Mouse (Mus musculus): ENCODE data around the gene Ces1f.
"Not testable (repeated sequence)": the region's sequence is repeated elsewhere in the genome, so short reads cannot be mapped to it uniquely, and the experiment has no call there.

The Ces1f gene

DNA sequence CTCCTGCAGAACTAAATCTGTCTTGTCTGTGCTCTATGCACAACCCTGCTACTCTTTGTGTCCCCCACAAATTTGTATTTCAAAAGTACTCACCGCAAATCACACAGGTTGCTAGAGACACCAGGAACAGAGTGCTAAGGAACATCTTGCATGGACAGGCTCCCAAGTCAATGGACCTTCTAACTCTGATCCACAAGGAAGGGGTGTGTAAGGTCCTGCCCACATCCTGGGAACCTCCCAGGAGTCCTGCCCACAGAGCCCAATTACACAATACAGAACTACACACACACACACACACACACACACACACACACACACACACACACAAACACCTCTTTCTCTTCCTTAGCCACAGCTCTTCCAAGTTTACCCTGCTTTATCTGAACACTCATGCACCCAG is at the start of gene Ces1f:
TSS of gene Ces1f (minus strand) at position 192 of the 400 bp plus-strand sequence.
- in situ Hi-C loops (cut with MboI; ENCODE audit: low pct_unique_long_range_greater_than_20kb in 1 of 2, low sequenced_read_pairs in 2 of 2, unreplicated experiment in 1 of 2): no loop called here

DNA sequence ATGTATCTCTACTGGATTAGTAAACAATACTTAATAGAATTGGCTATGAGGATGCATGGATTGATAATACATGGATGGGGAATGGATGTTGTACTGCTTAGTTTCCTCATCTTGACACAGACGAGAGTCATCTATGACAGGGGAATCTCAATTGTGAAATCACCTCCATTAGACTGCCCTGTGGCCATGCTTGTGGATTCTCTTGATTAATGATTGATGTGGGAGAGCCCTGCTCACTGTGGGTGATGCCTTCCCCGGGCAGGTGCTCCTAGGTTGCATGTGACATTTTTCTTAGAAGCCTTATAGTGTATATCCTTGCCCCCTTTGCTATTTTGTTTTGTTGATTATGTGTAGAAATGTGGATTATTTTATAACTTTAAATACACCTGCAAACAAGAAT is 45.6 kb upstream of the Ces1f start:
- in situ Hi-C loops (cut with MboI; ENCODE audit: low pct_unique_long_range_greater_than_20kb in 1 of 2, low sequenced_read_pairs in 2 of 2, unreplicated experiment in 1 of 2): no loop called here

DNA sequence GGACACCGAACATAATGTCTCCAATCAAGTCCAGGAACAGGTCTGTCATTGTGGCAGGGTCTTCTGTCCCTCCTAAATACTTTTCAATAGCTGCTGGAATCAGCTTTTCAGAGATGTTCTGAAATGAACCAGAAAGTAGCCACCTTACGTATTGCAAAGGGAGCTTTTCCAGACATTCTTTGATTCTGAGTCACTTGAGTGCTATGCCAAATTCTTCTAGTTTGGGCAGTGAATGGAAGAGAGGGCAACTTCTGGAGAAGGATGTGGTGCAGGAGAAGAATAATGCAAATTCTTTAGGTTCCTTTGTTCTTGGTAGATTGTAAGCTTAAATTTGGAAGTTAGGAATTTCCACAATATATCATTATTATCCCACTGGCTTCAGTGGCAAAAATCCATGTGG is 37.5 kb upstream of the Ces1f start:
- in situ Hi-C loops (cut with MboI; ENCODE audit: low pct_unique_long_range_greater_than_20kb in 1 of 2, low sequenced_read_pairs in 2 of 2, unreplicated experiment in 1 of 2): no loop called here

DNA sequence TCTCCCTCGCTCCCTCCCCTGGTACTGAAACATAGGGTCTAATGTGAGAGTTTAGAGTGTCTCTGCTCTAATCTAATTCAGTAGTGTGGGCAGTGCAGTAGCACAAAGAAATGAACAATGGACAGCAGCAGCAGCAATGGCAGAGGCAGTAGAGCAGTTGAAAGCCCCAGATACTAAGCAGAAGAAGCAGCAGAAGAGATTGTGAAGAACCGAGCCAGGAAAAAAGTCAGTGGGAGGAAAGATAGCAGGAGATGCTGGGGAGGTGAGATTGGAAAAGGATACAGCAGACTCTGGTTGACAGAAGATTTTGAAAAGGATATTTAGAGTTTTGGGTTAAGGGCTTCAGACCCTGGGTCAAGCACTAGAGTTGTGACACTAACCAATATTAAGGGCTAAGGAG is 36.0 kb upstream of the Ces1f start:
- in situ Hi-C loops (cut with MboI; ENCODE audit: low pct_unique_long_range_greater_than_20kb in 1 of 2, low sequenced_read_pairs in 2 of 2, unreplicated experiment in 1 of 2): no loop called here

DNA sequence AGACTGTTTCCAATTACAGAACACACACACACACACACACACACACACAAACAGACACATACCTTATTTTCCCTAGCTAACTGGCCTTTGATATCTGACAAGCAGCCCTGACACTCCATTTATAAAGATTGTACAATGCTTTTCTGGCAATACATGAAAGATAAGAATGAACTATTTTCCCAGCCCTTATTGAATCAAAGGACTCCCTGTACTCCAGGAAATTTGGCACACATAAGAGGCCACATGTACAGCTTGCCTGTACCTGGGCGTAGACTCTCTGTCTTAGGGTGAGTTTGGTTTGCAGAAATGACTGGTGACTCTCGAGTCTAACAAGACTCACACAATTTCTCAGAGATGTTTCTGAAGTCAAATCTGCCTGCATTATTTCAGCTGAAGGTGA is 4.3 kb upstream of the Ces1f start:
- in situ Hi-C loops (cut with MboI; ENCODE audit: low pct_unique_long_range_greater_than_20kb in 1 of 2, low sequenced_read_pairs in 2 of 2, unreplicated experiment in 1 of 2): no loop called here

DNA sequence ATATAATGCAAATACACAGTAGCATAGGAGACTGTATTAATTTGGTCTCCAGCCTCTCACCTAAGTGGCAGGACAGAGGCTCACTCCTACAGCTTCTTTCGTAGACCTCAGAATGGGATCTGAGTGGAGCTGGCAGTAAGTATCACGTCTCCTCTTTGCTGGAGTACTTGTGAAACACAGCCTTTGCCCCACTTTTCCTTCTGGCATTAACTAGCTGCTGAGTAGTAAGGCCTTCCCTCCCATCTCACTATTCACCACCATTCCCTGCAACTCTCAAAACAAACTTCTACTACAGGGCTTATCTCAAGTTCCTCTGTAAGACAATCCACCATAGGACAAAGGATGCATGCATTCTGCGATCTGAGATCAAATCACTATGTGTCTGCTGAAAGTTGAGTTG is 2.8 kb upstream of the Ces1f start:
- in situ Hi-C loops (cut with MboI; ENCODE audit: low pct_unique_long_range_greater_than_20kb in 1 of 2, low sequenced_read_pairs in 2 of 2, unreplicated experiment in 1 of 2): no loop called here

DNA sequence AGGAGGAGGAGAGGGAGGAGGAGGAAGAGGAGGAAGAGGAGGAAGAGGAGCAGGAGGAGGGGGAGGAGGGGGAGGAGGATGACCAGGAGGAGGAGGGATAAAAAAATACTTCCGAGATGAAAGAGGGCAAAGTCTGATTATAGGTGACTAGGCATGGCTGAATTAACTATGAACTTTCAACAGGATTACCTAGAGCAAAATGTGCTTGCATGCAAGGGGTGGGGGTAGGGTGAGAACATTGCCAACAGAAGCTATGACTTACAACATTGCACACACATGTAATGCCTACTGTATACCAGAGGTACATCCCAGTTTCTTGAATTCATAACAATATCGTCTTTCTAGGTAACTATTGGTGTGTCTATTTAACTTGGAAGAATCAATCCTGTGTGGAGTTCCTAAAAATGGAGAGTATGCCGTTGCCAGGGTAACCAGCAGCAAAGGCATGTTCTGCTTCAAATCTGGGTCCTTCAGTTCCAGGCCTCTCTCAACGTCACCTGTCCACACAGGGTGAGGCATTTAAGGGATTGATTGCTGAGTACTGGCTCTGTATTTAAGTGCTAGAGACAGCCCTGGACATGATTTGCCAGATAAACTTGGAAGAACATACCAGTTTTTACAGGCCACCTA is 1.3 kb downstream of the Ces1f start:
- in situ Hi-C loops (cut with MboI; ENCODE audit: low pct_unique_long_range_greater_than_20kb in 1 of 2, low sequenced_read_pairs in 2 of 2, unreplicated experiment in 1 of 2): no loop called here

DNA sequence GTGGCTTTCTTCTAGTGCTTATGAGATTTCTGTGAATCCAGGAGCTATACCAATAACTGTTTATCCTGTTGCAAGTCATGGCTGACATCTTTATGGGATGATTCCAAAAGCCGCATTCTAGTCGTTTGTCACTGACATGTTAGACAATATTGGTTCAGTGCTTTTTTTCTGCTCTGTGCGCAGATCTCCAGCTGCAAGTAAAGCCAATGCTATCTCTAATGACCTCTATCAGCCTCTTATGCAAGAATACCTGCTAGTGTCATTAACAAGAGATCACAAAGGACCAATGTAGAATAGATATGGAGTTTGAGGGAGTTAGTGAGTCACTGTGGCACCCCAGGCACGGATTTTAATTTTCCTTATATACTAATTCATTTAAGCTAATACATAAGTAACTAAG is 4.9 kb downstream of the Ces1f start:
- in situ Hi-C loops (cut with MboI; ENCODE audit: low pct_unique_long_range_greater_than_20kb in 1 of 2, low sequenced_read_pairs in 2 of 2, unreplicated experiment in 1 of 2): no loop called here

DNA sequence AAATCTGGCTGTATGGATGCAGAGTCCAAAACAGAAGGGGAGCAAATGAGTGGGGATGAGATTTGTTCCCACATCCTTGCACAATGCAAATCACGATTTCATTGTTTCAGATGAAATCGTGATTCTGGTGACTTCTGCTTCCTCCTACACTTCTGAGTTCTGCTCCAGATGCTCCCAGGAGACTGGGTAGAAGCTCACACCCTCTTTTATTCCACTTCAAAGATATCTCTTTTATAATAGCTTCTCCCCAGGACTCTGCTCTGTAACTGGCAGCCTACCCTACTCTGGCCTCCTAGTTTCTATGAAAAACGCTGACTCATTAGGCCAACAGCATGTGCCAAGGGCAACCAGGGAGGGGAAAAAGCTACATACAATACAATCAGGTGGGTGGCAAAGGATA is 6.2 kb downstream of the Ces1f start:
- in situ Hi-C loops (cut with MboI; ENCODE audit: low pct_unique_long_range_greater_than_20kb in 1 of 2, low sequenced_read_pairs in 2 of 2, unreplicated experiment in 1 of 2): no loop called here

DNA sequence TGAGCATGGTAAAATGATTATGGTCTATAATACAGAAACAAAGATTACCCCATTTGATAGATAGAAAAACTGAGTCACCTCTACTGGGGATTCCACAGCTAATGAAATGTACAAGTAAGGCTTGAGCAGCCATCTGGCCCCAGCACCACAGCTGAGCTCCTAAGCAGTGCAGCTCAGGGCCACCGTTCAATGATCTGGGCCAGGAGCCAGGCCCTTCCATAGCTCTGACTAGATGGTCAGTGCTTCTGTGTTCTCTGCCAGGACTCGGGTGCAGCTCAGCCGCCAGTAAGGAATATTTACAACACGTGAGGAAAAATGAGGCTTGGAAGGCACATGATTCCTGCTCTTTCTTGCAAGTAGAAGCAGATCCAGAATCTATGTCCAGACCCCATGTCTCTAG is 6.9 kb downstream of the Ces1f start:
- in situ Hi-C loops (cut with MboI; ENCODE audit: low pct_unique_long_range_greater_than_20kb in 1 of 2, low sequenced_read_pairs in 2 of 2, unreplicated experiment in 1 of 2): no loop called here

DNA sequence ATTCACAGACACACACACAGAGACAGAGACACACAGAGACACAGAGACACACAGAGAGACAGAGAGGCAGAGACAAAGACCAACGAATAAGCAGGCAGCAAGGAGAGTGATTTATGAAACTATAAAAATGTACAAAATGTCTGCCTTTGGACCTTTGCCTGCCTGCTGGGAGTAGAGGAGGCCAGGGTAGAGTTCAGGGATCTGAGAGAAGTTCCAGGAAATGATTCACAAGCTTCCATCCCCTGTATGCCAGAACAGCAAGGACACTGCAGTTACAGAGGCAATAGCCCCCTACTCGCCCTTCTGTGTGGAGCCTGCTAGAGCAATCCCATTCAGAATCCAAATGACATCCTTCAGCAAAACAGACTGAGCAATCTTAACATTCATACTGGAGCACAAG is 18.1 kb downstream of the Ces1f start:
- in situ Hi-C loops (cut with MboI; ENCODE audit: low pct_unique_long_range_greater_than_20kb in 1 of 2, low sequenced_read_pairs in 2 of 2, unreplicated experiment in 1 of 2): no loop called here

DNA sequence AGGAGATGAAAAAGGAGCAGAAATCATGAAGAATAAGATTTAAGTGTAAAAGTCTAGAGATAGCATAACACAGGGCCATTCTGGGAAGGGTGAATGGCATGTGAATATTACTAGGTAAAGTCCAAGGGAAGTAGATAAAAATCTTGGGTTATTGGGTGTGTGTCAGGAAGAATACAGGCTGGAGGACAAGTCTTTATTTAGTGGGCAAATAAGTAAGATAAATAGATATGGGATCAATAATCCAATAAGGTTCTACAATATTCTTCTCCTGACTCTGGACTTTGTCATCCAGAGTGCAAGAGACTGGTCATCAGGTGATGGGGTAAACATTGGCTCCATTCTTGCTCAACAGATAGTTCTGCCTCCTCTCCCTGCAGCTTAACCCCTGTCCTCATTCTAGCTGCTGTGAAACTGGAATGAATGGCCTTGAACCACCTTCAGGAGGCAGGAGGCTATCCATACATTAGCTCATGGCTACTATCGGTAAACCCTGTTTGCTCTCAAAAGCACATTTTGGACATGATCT is 27.1 kb downstream of the Ces1f start:
- in situ Hi-C loops (cut with MboI; ENCODE audit: low pct_unique_long_range_greater_than_20kb in 1 of 2, low sequenced_read_pairs in 2 of 2, unreplicated experiment in 1 of 2): no loop called here

DNA sequence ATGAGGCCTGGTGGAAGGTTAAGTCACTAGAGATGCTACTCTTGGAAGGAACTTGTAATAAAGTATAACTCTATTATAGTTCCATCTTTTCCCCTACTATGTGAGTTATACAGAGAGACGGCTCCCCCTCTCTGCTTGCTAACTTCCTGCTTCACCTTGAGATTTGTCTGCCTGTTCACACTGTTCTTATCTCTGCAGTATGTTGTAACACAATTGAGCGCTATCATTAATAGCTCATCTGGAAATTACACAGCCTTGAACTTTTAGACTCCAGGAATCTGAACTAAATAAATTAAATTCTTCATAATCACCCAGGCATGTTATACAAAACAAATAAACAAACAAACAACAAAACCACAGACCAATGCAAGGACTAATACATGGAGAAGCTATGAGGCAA is 33.5 kb downstream of the Ces1f start:
- in situ Hi-C loops (cut with MboI; ENCODE audit: low pct_unique_long_range_greater_than_20kb in 1 of 2, low sequenced_read_pairs in 2 of 2, unreplicated experiment in 1 of 2): no loop called here

DNA sequence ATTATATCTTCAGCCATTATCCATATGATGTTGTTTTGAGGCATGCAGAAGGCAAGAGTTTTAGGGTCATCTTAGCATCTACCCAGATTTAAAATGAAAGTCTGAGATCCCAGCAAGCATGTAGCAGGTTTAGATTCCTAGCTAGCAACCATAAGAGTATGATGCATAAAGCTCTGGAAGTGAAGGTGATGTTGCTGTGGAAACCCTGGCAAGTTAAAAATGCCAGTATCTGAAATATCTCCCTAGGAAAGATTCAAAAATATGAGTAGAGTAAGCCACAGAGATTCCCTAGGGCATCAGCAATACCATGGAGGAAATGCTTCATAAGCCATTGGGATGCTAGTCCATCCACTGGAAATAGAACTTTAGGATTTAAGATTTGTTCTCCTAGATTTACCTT is 39.7 kb downstream of the Ces1f start:
- in situ Hi-C loops (cut with MboI; ENCODE audit: low pct_unique_long_range_greater_than_20kb in 1 of 2, low sequenced_read_pairs in 2 of 2, unreplicated experiment in 1 of 2): no loop called here

DNA sequence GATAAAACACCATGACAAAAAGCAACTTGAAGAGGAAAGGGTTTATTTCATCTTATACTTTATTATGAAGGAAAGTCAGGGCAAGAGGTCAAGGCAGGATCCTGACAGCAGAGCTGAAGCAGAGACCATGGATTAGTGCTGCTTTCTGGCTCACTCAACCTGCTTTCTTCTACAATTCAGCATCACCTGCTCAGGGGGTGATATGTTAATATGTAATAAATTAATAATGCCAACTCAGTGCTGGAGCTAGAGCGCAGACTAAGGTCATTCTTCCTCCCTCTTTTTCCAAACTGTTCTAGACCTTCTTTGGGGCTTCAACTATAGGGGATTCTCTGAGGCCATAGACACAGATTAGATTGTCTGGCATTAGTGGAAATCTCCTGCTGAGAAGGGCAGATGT is 43.9 kb downstream of the Ces1f start:
- in situ Hi-C loops (cut with MboI; ENCODE audit: low pct_unique_long_range_greater_than_20kb in 1 of 2, low sequenced_read_pairs in 2 of 2, unreplicated experiment in 1 of 2): no loop called here

DNA sequence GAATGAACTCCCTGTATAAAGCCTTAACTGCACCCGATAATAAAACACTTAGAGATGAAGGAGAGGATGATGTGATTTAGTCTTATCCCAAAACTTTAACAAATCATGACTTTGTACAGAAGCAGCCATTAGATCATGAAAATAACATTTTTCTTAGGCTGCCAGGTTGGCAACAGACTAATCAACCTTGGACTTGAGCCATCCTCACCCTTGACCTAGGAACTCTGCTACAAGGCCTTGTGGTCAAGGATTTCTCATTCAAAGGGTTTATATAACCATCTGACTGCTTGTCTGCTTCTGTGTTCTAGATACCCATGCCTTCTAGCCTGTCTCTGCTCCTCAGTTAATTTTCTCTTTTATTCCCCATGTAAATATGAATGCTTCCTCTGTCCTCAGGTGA is 44.8 kb downstream of the Ces1f start:
- in situ Hi-C loops (cut with MboI; ENCODE audit: low pct_unique_long_range_greater_than_20kb in 1 of 2, low sequenced_read_pairs in 2 of 2, unreplicated experiment in 1 of 2): no loop called here

DNA sequence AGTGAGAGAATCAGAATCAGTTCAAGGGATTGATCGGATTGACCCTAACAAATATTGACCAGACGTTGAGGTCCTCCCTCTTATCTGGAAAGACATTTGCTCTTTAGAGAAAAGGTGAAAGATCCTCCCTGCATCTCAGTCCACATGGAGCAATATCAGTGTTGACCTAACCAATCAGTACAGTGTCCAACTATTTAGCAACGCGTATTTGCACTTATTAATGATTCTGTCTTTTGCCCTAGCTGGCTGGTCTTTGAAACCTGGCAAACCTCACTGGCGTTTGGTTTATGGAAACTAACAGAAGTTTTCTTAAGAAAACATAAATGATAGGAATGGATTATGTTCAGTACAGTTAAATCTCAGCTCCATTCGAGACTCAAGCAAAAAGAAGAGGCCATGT is 45.5 kb downstream of the Ces1f start:
- in situ Hi-C loops (cut with MboI; ENCODE audit: low pct_unique_long_range_greater_than_20kb in 1 of 2, low sequenced_read_pairs in 2 of 2, unreplicated experiment in 1 of 2): no loop called here

DNA sequence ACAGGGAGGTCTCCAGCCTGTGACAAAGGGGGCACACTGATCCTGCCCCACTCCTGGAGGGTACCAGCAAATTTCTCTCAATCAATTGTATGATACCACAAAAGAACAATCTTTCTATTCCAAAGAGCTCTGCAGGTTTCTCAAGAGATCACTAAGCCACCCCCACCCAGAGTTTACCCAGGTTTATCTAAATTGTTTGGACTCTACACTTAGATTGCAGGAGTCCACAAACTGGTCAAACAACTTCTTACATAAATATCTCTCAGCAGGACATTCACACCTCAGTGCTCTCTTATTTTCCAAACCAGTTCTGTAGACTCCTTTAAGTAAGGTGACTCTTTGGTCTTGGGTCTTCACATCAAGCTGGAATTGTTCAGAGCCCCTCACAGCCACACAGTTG is 50.1 kb downstream of the Ces1f start, which contains the start of gene Ces1e:
TSS of gene Ces1e (minus strand) at position 174 of the 400 bp plus-strand sequence.
- in situ Hi-C loops (cut with MboI; ENCODE audit: low pct_unique_long_range_greater_than_20kb in 1 of 2, low sequenced_read_pairs in 2 of 2, unreplicated experiment in 1 of 2): no loop called here

DNA sequence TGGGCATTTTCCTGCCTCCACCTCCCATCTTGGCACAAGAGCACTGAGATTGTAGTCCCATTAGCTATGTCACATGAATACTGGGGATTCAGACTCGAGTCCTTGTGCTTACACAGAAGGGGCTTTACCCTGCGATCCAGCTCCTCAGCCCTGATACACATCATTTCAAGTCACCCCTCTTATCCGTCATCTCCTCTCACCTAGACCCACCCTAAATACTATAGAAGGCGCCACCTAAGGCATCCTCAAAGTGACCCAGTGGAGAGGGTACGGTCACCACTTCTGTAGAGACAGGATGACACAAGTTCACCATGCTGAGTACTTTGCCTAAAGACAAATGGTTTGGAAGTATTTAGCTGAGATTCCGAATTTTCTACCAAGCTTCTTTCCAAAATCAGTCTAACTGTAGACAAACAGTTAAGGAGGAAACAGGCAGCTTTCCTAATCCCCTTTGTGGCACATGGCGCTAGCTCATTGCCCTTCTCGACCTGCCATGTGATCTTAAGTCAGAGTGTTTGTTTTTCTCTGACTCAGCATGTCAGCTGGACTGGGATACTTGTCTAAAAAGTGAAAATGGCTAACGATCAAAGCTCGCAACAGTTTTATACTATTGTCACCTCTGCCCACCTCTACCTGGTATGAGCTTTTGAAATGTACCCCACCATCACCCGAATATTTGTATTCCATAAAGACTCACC is 50.7 kb downstream of the Ces1f start:
- in situ Hi-C loops (cut with MboI; ENCODE audit: low pct_unique_long_range_greater_than_20kb in 1 of 2, low sequenced_read_pairs in 2 of 2, unreplicated experiment in 1 of 2): no loop called here

DNA sequence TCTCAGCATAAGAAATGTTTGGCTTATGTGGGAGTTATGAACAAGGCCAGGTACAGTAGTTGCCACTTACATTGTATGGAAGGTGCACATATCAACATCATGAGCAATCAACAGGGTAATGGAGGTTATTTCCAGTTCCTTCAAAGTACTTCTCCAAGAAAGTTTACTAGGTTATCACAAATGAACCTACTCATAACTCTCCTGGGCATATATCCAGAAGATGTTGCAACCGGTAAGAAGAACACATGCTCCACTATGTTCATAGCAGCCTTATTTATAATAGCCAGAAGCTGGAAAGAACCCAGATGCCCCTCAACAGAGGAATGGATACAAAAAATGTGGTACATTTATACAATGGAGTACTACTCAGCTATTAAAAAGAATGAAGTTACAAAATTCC is 53.1 kb downstream of the Ces1f start:
- in situ Hi-C loops (cut with MboI; ENCODE audit: low pct_unique_long_range_greater_than_20kb in 1 of 2, low sequenced_read_pairs in 2 of 2, unreplicated experiment in 1 of 2): not testable (repeated sequence)

Measured in mouse embryonic stem cell (cell line).